Mouse (Mus musculus) T-helper 1 cell (primary cell): Measurements from ENCODE around the gene Hydin.
"Not testable (repeated sequence)": the region's sequence is repeated elsewhere in the genome, so short reads cannot be mapped to it uniquely, and the experiment has no call there.

ENCODE experiments used
- in situ Hi-C: fragments of 300-600 bp; cut with MboI, MseI; formaldehyde crosslinking; loops from one replicate; pipeline ENCODE4 v1.15.1; 2025; ENCODE audit warnings: high pct_unique_total_duplicates

The Hydin gene

DNA sequence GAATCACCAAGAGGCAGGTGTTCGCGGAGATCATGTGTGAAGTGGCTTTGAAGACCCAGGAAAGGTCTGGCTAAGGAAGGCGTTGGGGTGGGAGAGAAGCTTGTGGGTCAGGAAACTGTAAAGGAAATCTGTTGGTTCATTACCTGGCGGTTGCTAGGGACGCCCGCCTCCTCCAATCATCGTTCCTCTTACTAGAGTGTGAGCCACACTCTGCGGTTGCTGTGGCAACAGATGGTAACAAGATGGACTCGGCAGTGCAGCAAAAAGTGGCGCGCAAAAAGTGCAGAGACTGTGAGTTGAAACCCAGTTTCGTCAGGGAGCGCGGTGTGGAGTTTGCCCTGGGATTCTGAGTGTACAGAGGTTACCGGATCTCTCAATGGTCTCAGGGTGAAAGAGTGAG, at the start of gene Hydin:
Gene Hydin (plus strand): TSS at position 237 of the 400 bp plus-strand sequence.
- in situ Hi-C loops = no loop called here

DNA sequence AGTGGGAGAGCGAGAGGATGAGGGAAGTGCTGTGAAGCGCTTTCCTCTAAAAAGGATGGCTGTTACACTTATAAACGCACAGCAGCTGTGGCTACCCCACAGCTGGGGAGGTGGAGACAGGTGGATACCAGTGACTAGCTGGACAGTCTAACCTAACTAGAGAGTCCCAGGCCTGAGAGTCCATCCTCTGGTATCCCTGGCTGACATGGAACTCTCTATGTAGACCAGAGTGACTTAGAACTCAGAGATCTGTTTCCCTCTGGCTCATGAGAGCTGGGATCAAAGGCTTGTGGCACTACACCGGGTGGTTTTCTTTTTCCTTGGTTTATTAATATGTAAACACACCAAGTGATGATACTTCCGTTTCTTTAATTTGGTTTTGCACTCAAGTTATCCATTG, 49.6 kb upstream of the Hydin start:
- in situ Hi-C loops = loop anchor here (10.0 kb wide), 1 partner anchor 398 kb away; the partner anchor contains the start of gene Vac14

DNA sequence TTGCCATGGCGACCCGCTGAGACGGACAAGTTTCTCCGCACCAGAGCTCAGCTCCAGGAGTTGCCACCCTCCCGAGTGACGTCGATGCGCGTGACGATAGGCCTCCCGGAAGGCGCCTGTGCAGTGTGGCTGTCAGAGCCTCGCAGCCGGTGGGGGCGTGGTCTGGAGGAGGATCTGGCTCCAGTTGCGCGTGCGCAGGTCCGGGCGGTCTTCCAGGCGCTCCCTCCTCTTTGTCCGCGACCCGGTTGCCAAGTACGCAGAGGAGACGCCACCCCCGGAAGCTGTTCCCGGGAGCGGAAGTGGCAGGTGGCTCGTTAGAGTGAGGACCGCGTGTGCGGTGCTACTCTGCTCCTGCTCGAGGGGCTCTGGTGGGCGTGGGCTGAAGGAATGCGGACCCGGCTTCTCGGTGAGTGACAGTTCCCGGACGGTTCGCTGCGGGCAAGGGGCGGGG, 49.1 kb upstream of the Hydin start:
- in situ Hi-C loops = loop anchor here (10.0 kb wide), 1 partner anchor 397 kb away; the partner anchor contains the start of gene Vac14

DNA sequence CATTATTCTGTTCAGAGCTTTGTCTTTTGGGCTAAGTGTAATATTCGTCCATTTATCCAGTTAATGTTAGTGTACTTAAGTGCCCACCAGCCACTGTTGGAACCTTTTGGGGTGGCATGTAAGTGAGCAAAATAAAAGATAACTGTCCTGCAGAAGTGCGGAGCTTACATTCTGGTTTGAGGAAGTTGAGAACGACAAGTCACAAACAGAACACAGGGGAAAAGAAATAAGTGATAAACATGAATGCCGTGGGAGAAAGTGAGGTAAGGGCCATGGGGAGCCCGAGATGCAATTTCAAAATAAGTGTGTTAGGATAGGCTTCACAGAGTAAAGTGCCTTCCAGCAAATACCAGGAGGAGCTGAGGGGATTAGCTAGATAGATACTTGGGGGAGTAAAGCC, 48.3 kb upstream of the Hydin start:
- in situ Hi-C loops = loop anchor here (10.0 kb wide), 1 partner anchor 396 kb away; the partner anchor contains the start of gene Vac14

DNA sequence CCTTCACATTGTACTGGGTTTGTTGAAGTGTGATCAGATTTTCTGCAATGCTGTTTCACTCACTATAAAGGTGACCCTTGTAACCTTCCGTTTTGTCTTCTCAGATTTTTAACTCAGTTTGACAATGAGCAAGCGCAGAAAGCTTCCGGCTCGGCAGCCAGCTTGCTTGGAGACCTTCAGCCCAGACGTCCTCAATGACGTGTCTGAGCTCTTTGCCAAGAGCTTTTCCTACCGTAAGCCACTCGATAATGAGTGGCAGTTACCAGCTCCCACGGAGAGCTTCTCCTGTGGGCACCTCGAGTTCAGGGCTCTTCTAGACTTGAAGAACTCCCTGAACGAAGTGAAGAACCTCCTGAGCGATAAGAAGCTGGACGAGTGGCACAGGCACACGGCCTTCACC, 45.8 kb upstream of the Hydin start:
- in situ Hi-C loops = no loop called here

DNA sequence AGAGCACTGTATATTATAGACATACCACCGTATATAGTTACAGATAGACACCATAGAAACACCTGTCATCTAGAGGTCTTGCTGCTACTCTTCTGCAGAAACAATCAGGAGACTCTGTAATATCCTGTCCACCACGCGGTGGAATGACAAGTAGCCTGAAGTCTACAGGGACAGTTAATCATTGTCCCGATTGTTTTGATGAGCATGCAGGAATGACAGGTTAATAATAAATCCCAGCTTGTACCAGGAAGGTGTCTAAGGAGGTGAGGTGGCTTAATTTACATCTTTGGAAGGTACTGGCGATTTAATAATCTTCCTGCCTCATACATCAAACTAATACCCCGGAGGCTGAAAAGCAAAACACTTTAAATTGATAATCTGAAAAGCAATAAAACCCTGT, 36.0 kb upstream of the Hydin start:
- in situ Hi-C loops = no loop called here

DNA sequence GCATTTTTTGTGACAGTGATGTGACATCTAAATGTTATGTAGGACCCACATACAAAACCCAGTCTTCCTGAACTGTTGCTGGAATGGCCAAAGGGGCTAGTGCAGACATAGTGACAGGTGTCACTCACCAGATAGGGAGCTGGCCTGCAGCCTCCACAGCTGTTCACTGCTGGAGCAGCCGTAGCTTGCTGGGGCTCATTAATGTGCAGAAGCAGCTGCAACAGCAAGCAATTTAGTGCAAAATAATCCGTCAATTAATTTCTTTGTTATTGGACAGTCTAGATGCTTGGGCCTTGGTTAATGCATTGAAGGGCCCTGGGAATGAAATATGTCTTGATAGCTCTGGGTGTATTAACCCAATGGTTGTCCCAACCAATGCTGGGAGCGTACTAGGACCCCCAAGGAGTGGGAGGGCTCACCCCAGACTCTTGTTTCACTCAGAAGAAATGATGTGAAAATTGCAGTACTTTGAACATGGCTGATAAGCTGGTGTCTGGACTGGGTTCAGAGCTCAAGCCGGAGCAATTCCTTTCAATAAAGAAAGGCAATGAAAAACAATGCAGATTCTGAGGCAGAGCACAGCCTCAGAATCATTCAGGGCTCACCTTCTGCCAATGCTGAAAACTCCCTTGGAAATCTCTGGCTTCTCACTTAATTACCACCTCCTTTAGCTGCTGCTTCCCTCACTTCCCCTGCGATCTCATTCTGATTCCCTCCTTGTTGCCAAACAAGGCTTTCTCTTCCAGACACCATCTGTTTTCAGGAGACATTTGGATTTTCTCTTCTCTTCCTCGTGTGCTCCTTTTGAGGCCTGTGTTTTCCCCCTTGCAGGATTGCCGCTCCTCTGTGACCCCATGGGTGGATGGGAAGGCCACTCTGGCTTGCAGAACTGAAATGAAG, 24.2 kb upstream of the Hydin start:
- in situ Hi-C loops = no loop called here

DNA sequence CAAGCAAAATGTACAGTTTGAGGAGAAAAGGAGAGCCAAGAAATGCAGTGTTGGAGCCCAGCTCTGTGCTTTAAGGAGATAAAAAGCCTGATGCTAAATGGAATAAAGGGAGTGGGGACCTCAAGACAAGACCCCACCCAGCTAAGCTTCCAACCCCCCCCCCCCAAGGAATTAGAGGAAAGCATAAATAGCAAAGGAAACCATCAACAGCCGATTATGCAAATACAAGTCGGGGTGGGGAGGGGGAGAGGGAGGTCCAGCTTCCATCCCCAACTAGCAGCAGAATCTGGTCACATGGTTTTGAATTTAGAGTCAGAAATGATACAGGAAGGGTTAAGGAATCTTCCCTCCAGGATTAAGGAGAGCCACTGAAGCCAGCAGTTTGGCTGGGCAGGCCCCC, 22.2 kb upstream of the Hydin start:
- in situ Hi-C loops = no loop called here

DNA sequence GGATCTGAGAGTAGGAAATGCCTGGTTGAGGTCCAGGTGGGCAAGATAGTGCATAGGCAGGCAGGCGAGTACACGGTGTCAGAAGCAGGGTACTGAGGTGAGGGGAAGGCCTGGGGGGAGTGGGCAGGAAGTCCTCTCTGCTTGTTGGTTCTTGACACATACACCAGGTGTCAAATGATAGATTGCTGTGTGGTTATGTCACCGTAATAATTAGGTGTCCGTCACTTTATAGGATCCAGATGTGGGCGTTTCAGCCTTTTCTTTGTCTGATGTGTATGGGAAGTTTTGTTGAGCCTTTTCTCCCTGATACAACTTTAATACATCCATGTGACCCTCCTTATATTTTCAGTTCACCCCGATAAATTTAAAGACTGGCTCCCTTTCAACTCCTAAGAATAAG, 19.5 kb upstream of the Hydin start:
- in situ Hi-C loops = no loop called here

DNA sequence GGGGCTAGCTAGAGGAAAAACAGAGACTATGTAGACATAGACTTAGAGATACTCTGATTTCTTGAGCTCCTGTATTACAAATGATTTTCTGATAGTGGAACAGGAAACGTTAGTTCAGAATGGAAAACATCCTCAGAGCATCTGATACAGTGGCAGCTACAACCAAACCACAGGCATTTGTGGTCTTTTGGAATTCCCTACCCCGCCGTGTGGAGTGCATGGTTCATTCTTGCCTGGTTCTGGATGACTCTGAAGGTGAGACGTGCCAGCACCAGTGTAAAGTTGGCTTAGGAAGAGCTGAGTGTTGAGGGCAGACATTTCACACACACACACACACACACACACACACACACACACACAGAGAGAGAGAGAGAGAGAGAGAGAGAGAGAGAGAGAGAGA, 12.8 kb upstream of the Hydin start:
- in situ Hi-C loops = no loop called here

DNA sequence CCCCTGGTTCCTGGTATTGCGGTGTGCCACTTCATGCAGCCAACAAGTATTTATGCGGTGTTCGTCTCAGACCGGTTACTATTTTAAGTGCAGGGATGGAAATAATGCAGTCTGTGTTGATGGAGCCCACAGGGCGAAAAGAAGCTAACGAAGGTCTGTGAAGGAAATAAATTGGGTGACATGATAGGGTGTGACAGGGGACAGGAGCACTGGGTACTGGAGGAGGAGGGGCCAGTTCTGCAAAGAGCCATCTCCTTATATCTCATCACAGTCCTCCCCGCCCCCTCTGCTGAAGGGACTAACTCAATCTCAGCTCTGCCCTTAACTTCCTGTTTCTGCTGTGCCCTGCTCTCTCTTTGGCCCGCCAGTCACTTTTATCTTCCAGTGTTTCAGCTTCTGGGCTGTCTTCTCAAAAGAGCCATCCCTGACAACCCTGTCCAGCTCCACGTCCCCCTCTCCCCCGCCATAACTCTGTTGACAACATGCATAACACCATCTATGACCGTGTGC, 926 bp upstream of the Hydin start:
- in situ Hi-C loops = no loop called here

DNA sequence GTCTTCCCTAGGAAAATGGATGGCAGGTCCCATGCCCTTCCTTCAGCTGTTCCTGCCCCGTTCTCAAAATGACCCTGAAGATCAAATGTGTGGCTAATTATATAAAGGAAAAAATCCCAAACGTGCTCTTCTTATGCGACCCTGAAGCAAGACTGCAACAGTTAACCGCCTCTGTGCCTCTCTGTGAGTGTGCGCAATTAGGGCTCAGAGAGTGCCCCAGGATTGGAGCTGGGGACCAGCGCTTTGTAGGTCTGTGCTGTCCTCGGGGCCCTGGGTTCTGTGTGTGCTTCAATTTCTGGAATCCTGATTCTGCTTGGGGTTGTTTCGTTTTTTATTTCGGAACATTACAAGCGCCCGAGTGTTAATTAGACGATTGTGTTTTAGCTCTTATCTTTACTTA, 491 bp downstream of the Hydin start:
- in situ Hi-C loops = no loop called here

DNA sequence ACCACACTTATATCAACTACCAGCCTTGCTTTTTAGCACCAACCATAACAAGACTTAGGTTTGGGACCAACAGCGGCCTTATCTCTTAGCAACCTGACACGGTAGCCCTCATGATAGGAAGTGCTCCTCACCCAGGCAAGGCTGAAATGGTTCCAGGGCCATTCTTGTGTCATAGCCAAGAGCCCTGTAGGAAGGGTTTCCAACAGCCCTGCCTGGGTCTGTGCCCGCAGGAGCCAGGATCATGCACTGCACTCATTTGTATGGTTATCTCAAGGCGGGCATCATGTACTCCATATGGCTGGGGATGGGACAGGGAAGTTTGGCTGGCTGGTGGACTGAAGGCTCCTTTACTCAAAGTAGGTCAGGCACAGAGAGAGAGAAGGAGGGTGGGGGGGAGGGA, 3.9 kb downstream of the Hydin start:
- in situ Hi-C loops = no loop called here

DNA sequence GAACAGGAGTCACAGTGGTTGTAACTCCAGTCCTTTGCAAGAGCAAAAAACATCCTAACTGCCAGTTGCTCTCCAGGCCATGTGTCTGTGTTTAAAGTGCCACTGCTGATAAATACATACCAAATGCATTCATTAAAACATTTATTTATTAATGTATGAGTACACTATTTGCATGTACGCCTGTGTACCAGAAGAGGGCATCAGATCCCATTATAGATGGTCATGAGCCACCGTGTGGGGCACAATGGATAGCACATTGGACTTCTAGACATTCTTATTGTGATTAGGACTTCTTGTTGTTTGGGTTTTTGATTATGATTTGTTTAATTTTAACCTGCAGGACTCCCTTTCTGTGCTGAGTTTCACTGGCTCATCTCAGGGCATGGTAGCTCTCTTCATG, 6.6 kb downstream of the Hydin start:
- in situ Hi-C loops = no loop called here

DNA sequence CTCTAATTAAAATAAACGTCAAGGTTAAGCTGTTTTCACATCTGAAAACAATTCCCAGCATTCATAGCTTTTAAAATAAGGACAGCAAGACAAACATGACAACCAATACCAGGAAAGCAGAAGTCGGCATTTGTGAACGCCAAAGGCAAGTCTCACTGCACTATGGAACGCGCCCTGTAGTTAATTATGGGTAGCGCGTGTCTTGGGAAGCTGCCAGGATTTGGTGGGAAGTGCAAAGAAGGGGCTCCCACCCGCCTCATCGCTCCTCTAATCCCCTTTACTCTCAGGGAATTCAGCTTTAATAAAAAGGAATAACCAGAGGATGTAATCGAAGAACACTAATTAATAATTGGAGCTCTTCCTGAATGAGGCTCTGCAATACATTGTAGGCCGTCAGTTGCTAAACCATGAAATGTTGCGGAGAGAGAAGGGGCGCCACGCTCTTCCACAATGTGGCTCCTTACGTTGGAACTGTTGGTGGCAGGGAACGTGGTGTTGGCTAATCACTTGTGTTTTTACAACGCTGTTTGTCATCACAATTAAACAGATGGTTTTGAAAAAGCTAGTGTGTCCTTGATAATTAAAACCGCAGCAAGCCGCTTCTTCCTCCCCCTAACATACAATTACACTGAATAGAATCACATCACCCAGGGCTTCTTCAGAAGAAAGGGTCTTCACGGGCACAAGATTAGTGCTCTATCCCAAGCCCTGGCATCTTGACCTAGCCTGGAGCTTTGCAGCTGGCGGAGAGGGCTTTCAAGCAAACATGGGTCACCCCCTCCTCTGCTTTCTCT, 8.9 kb downstream of the Hydin start:
- in situ Hi-C loops = no loop called here

DNA sequence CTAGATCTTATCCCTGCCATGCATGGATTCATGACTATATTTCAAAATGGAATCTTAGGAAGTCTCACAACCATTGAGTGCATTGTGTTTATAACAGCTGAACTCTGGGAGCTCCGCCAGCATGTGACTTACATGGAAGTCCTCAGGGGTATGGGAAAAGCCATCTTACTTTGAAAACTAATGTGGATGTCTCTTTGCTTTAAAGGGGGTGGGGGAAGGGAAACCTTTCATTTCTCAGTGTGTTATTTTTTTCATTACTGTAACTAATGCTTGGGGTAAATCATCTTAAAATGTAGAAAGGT, 9.4 kb downstream of the Hydin start:
- in situ Hi-C loops = no loop called here

DNA sequence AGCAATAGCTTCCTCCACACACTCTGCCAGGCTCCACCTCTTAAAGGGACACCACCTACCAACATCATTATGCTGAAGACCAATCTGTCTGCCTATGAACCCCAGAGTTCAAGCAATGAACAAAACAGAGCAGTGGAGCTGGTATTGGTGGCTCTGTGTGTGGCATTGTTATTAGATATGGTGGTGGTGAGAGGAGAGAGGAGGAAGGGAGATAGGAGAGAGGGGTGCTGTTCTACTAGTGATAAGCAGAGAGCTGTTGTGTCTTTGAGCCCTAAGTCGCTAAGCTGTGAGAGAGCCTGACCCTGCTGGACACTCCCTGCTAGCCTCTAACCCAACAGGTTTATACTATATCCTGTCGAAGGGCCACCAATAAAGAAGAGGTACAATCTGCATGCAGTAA, 45.9 kb downstream of the Hydin start:
- in situ Hi-C loops = no loop called here

DNA sequence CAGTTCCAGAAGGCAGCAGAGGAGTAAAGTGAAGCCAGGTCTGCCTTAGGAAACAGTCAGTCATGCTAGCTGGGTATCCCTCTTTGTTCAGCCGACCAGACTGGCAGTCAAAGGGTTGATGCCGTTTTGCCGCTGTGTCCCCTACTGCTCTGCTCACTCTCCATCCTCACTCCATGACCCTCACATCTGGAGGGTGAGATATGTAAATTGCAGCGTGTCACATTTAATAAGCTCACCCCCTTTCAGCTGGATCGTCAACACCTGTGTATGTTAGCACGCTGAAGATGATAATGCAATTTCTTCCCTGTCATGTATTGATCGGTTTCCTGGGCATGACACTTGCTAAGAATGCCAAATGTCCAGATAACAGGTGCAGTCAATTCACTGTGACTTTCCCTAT, 49.0 kb downstream of the Hydin start:
- in situ Hi-C loops = no loop called here

DNA sequence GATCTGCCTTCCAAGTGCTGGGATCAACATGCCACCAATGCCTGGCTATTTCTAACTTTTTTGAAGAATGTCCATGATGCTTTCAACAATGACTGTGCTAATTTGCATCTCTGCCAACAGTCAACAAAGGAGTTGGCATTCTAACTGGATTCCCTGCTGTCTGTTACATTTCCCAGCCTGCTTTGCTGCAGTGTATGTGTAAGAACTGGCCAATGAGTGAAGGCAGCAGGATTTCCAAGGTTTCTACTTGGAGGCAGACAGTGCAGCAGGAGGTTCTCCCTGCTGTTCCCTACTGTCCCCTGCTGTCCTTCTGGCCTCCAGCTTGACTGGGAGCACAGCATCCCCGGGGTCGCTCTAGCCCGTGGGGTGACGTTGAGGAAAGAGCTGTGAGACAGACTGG, 52.8 kb downstream of the Hydin start:
- in situ Hi-C loops = no loop called here

DNA sequence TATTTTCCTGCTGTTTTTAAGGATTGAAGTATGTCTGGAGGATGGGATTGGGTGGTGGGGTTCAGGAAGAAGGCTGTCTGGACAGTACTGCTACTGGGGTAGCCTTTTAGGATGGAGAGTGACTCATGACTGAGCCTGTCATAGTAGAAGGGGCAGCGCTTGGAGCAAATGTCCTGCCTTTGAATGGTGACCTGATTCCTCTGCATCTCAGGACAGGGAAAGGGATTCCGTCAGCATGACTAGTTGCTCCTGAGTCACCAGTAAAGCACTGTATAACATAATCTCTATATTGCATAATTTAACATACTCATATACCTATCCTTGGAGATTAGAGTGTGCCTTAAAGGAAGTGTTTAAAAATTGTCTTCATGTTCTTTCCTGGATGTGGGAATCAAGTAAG, 54.7 kb downstream of the Hydin start:
- in situ Hi-C loops = no loop called here

DNA sequence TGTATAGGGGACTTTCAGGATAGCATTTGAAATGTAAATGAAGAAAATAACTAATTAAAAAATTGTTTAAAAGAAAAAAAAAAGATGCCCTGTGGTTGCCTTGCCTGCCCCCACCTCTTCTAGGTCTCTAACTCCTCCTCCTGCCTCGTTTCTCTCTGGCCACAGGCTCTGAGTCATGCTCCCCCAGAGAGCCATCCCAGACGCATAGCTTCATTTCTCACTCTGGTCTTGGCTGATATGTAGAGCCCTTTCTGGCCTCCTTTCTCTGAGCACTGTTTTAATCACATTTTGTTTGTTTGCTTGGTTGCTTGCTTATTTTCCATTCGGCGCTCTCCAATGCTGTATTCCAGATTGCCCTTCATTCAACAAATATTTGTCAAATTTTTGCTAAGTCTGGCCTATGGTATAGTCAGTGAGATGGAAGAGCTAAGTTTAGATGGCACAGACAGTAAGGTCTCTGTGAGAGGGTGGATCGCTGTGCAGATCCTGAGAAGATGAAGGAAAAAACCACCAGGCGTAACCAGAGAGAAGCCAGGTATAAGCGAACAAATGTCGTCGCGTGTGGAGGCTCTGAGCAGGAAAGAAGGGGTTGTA, 57.3 kb downstream of the Hydin start:
- in situ Hi-C loops = no loop called here

DNA sequence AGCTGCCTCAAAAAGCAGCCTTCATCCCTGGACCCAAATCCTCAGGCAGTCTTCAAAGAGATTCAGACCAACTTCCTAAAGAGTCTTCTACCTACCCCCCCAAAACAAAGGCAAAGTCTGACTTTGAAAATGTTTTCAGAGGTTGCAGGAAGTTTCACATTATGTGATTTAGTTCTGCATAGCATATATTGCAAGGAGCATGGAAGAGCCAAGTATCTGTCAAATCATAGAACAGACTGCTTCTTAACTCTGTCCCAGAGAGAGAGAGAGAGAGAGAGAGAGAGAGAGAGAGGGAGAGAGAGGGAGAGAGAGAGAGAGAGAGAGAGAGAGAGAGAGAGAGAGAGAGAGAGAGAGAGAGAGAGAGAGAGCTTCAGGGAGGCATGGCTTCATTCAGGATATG, 60.3 kb downstream of the Hydin start:
- in situ Hi-C loops = not testable (repeated sequence)
